Mouse (Mus musculus) megakaryocyte, embryonic 14.5 days (primary cell): Measurements from ENCODE around the gene 1110002E22Rik. TPM values are rescaled to one million over a fixed set of nuclear protein-coding genes. Genes with fewer than 3 reads are reported as not detected.
A peak's percentile ranks its signal among the peaks of the same experiment; 100 is the strongest.

ENCODE experiments used
- H3K27me3 ChIP-seq: replicated peaks from 2 replicates; pipeline ENCODE3; 2012; ENCODE audit warnings: inconsistent platforms
- H3K36me3 ChIP-seq: replicated peaks from 2 replicates; pipeline ENCODE3; 2012; ENCODE audit warnings: low read length, inconsistent platforms, mixed read lengths
- H3K4me1 ChIP-seq: 2 replicates; pipeline ENCODE4 v1.6.1; 2012; ENCODE audit warnings: inconsistent platforms
- H3K4me3 ChIP-seq: replicated peaks from 2 replicates; pipeline ENCODE3; 2012; ENCODE audit warnings: moderate library complexity, mild to moderate bottlenecking, inconsistent platforms
- H3K9me3 ChIP-seq: 2 replicates; pipeline ENCODE4 v1.6.1; 2012; ENCODE audit warnings: inconsistent platforms
- FLI1 ChIP-seq: IDR thresholded peaks from 2 replicates; pipeline ENCODE4 v1.6.1; 2012; ENCODE audit warnings: low read length, inconsistent platforms, mixed read lengths
- GATA1 ChIP-seq: IDR thresholded peaks from 3 replicates; pipeline ENCODE4 v1.6.1; 2012; ENCODE audit warnings: mixed read lengths, low read length, inconsistent platforms, borderline replicate concordance
- polyA plus RNA-seq: library from polyadenylated mRNA; stranded (reverse); fragments of >175 nt; gene quantifications from 2 replicates; pipeline ENCODE4 v1.2.3, GENCODE M21; 2012; ENCODE audit warnings: low replicate concordance; ENCODE audit not compliant: insufficient read depth

The 1110002E22Rik gene
- polyA plus RNA-seq, result 0.03 TPM in 1 of 2 replicates, not detected in the other

GRCm38 (mm10) chr3:138064732-138065645 lies at the start of gene 1110002E22Rik:
Gene 1110002E22Rik, plus strand, starts transcription at chr3:138065052.
- no peaks in the 10 kb centered on the region for H3K36me3 ChIP-seq
- peaks cover 55% of the 10 kb centered on the region for H3K27me3 ChIP-seq
- no peak for TF ChIP-seq FLI1
- no peak for TF ChIP-seq GATA1
- peaks cover 36% of the 10 kb centered on the region for H3K4me1 ChIP-seq
- peaks cover 5% of the 10 kb centered on the region for H3K9me3 ChIP-seq
- H3K4me3 ChIP-seq, result no peak within 1 kb of the TSS

- peaks cover 22% of the 10 kb centered on the region for H3K9me3 ChIP-seq
- no peaks in the 10 kb centered on the region for H3K27me3 ChIP-seq
- peaks cover 6% of the 10 kb centered on the region for H3K4me1 ChIP-seq
- no peak overlapping the region for H3K4me3 ChIP-seq
- no peak for TF ChIP-seq GATA1
- TF ChIP-seq FLI1, result no peak
- peaks cover 2% of the 10 kb centered on the region for H3K36me3 ChIP-seq
These were observed 48.0 kb upstream of the 1110002E22Rik start for GRCm38 (mm10) chr3:138016810-138017209.

GRCm38 (mm10) chr3:138022003-138022402 lies 42.8 kb upstream of the 1110002E22Rik start:
- Histone ChIP-seq H3K27me3 (no peaks in the 10 kb centered on the region), H3K4me1 (peaks cover 25% of the 10 kb centered on the region), H3K36me3 (peaks cover 4% of the 10 kb centered on the region), H3K9me3 (peaks cover 23% of the 10 kb centered on the region), H3K4me3 (no peak overlapping the region)
- TF ChIP-seq GATA1 (no peak), FLI1 (no peak)

- Histone ChIP-seq H3K27me3 (no peaks in the 10 kb centered on the region), H3K36me3 (peaks cover 4% of the 10 kb centered on the region), H3K4me3 (no peak overlapping the region), H3K9me3 (peaks cover 20% of the 10 kb centered on the region), H3K4me1 (peaks cover 32% of the 10 kb centered on the region)
- TF ChIP-seq FLI1, result no peak
- no peak for TF ChIP-seq GATA1
These were observed 42.2 kb upstream of the 1110002E22Rik start for GRCm38 (mm10) chr3:138022651-138023050.

- no peak for TF ChIP-seq FLI1
- TF ChIP-seq GATA1, result no peak
- Histone ChIP-seq H3K36me3 (peaks cover 2% of the 10 kb centered on the region), H3K4me3 (peak overlapping the region; percentile 68), H3K27me3 (no peaks in the 10 kb centered on the region), H3K9me3 (peaks cover 7% of the 10 kb centered on the region; the same call in 1 of the 2 replicates), H3K4me1 (peaks cover 66% of the 10 kb centered on the region)
These were observed 38.6 kb upstream of the 1110002E22Rik start for GRCm38 (mm10) chr3:138026286-138026685.

GRCm38 (mm10) chr3:138027575-138028362 lies 37.1 kb upstream of the 1110002E22Rik start:
- Histone ChIP-seq H3K9me3 (peaks cover 7% of the 10 kb centered on the region; the same call in 1 of the 2 replicates), H3K27me3 (no peaks in the 10 kb centered on the region), H3K4me3 (no peak overlapping the region), H3K36me3 (peaks cover 2% of the 10 kb centered on the region), H3K4me1 (peaks cover 70% of the 10 kb centered on the region)
- no peak for TF ChIP-seq FLI1
- TF ChIP-seq GATA1, result no peak

- Histone ChIP-seq H3K9me3 (no peaks in the 10 kb centered on the region), H3K27me3 (no peaks in the 10 kb centered on the region), H3K4me1 (peaks cover 70% of the 10 kb centered on the region), H3K36me3 (no peaks in the 10 kb centered on the region), H3K4me3 (peak overlapping the region; percentile 46)
- TF ChIP-seq FLI1 (no peak), GATA1 (no peak)
These were observed 35.5 kb upstream of the 1110002E22Rik start for GRCm38 (mm10) chr3:138029351-138029750.

GRCm38 (mm10) chr3:138030563-138030962 lies 34.3 kb upstream of the 1110002E22Rik start:
- Histone ChIP-seq H3K4me1 (peaks cover 69% of the 10 kb centered on the region), H3K9me3 (no peaks in the 10 kb centered on the region), H3K27me3 (no peaks in the 10 kb centered on the region), H3K36me3 (no peaks in the 10 kb centered on the region), H3K4me3 (no peak overlapping the region)
- TF ChIP-seq FLI1, result no peak
- no peak for TF ChIP-seq GATA1

GRCm38 (mm10) chr3:138033986-138034385 lies 30.9 kb upstream of the 1110002E22Rik start:
- no peak overlapping the region for H3K4me3 ChIP-seq
- H3K27me3 ChIP-seq, result no peaks in the 10 kb centered on the region
- H3K4me1 ChIP-seq, result peaks cover 37% of the 10 kb centered on the region
- H3K9me3 ChIP-seq, result no peaks in the 10 kb centered on the region
- no peak for TF ChIP-seq GATA1
- H3K36me3 ChIP-seq, result no peaks in the 10 kb centered on the region

- TF ChIP-seq GATA1, result no peak
- no peak for TF ChIP-seq FLI1
- no peaks in the 10 kb centered on the region for H3K9me3 ChIP-seq
- H3K36me3 ChIP-seq, result no peaks in the 10 kb centered on the region
- H3K27me3 ChIP-seq, result no peaks in the 10 kb centered on the region
- peaks cover 8% of the 10 kb centered on the region for H3K4me1 ChIP-seq
- H3K4me3 ChIP-seq, result no peak overlapping the region
These were observed 23.9 kb upstream of the 1110002E22Rik start for GRCm38 (mm10) chr3:138040938-138041337.
